8 mouse cellular contexts compared by ENCODE assay signal in genomic region chr9:119895040-119895721, GRCm38 (mm10). TPM values are rescaled to one million over a fixed set of nuclear protein-coding genes. Genes with fewer than 3 reads are reported as not detected.
DNase-seq lines count a peak whose midpoint lies in the region; ATAC-seq and TF ChIP-seq lines count a peak whose summit lies in the region.

No protein-coding gene starts in this region.

- H3K4me1 ChIP-seq in kidney, embryonic 14.5 days (ENCODE audit: control insufficient read depth, insufficient read depth, low read length): peaks cover 8% of the 10 kb centered on the region; the same call in 1 of the 2 replicates
- H3K4me1 ChIP-seq in lung, embryonic 14.5 days (ENCODE audit: insufficient read depth): no peaks in the 10 kb centered on the region
- peaks cover 20% of the 10 kb centered on the region for H3K4me1 ChIP-seq in neural tube, embryonic 15.5 days

- 1% methylated on average over 31 of the region's 71 CpGs for WGBS in kidney, embryonic 14.5 days
- under 1% methylated on average over 43 of the region's 71 CpGs for WGBS in lung, embryonic 14.5 days
- 1% methylated on average over 41 of the region's 71 CpGs for WGBS in neural tube, embryonic 15.5 days

- no peaks in the 10 kb centered on the region for H3K9me3 ChIP-seq in kidney, embryonic 14.5 days (ENCODE audit: control insufficient read depth, low read length)
- no peaks in the 10 kb centered on the region for H3K9me3 ChIP-seq in lung, embryonic 14.5 days (ENCODE audit: low read depth, low read length)
- H3K9me3 ChIP-seq in neural tube, embryonic 15.5 days (replicated peaks): no peaks in the 10 kb centered on the region

- no peaks in the 10 kb centered on the region for H3K27me3 ChIP-seq in kidney, embryonic 14.5 days (ENCODE audit: control insufficient read depth, insufficient read depth, low read length)
- H3K27me3 ChIP-seq in lung, embryonic 14.5 days (ENCODE audit: insufficient read depth, low read length): no peaks in the 10 kb centered on the region
- H3K27me3 ChIP-seq in neural tube, embryonic 15.5 days (replicated peaks): no peaks in the 10 kb centered on the region; the same call in 1 of the 2 replicates

- TF ChIP-seq CTCF in lung, embryonic 14.5 days (IDR thresholded peaks at IDR 0.05; ENCODE audit: low read depth): no peak

- peak; percentile 10 for DNase-seq in layer of hippocampus, adult 9-11 months
- DNase-seq in layer of hippocampus, postnatal 14 days (ENCODE audit: low spot score in 2 of 2): no peak
- DNase-seq in c-Kit-negative CD71-positive TER-119-positive erythroid progenitor cells, embryonic 14.5 days (ENCODE audit: low read depth, low spot score): peak; percentile 9
- peak; percentile 14 to 20 for DNase-seq in gastrocnemius, postnatal 36 days
- DNase-seq in lung, embryonic 14.5 days: peak; percentile 47
- no peak for DNase-seq in urinary bladder, postnatal 4 days (ENCODE audit: low spot score in 2 of 2)

- H3K9ac ChIP-seq in kidney, embryonic 14.5 days (ENCODE audit: low read depth, low read length): peak overlapping the region; percentile 87
- H3K9ac ChIP-seq in lung, embryonic 14.5 days: peak overlapping the region; percentile 84
- peak overlapping the region; percentile 79 for H3K9ac ChIP-seq in neural tube, embryonic 15.5 days (replicated peaks)

- H3K36me3 ChIP-seq in kidney, embryonic 14.5 days (ENCODE audit: control insufficient read depth, insufficient read depth, low read length): peaks cover 4% of the 10 kb centered on the region; the same call in 1 of the 2 replicates
- H3K36me3 ChIP-seq in lung, embryonic 14.5 days (ENCODE audit: insufficient read depth): peaks cover 2% of the 10 kb centered on the region; the same call in 1 of the 2 replicates
- peaks cover 4% of the 10 kb centered on the region; the same call in 1 of the 2 replicates for H3K36me3 ChIP-seq in neural tube, embryonic 15.5 days

- intact Hi-C loops in gastrocnemius, postnatal 36 days (cut with DNase I): no loop called here

- H3K4me3 ChIP-seq in kidney, embryonic 14.5 days (ENCODE audit: low read length): peak overlapping the region; percentile 96
- H3K4me3 ChIP-seq in lung, embryonic 14.5 days (ENCODE audit: low read depth, low read length): peak overlapping the region; percentile 91
- H3K4me3 ChIP-seq in neural tube, embryonic 15.5 days (replicated peaks): peak overlapping the region; percentile 94

- H3K27ac ChIP-seq in kidney, embryonic 14.5 days (ENCODE audit: low read depth, low read length): peak overlapping the region; percentile 70
- peak overlapping the region; percentile 81 for H3K27ac ChIP-seq in lung, embryonic 14.5 days (ENCODE audit: low read depth)
- peak overlapping the region; percentile 88 for H3K27ac ChIP-seq in neural tube, embryonic 15.5 days (replicated peaks)

- peak overlapping the region; percentile 89 for H3K4me2 ChIP-seq in kidney, embryonic 14.5 days (replicated peaks; ENCODE audit: low read depth, low read length)
- H3K4me2 ChIP-seq in lung, embryonic 14.5 days: peak overlapping the region; percentile 92
- H3K4me2 ChIP-seq in neural tube, embryonic 15.5 days: peak overlapping the region; percentile 88

- peak; percentile 75 for ATAC-seq in kidney, embryonic 14.5 days (ENCODE audit: low FRiP score, low TSS enrichment)
- ATAC-seq in lung, embryonic 14.5 days (ENCODE audit: insufficient read depth): peak; percentile 72
- ATAC-seq in neural tube, embryonic 15.5 days (ENCODE audit: low FRiP score): peak; percentile 81

RNA-seq across cellular contexts. Expression of gene Wdr48, which starts 0.5 kb away (rescaled TPM):
- 10 to 100 TPM; 63.1 to 65.8 TPM for total RNA-seq in layer of hippocampus, postnatal 14 days (2021)
- total RNA-seq in gastrocnemius, postnatal 36 days (2021): 10 to 100 TPM; 11.0 to 12.1 TPM
- polyA plus RNA-seq in kidney, embryonic 14.5 days (2014; fragmentation: Nextera tagmentation; extraction: Ambion mirVana): 41.8 and 58.4 TPM in 2 replicates
- polyA plus RNA-seq in lung, embryonic 14.5 days (2014; fragmentation: Nextera tagmentation; extraction: Ambion mirVana): 50.9 and 51.1 TPM in 2 replicates
- 52.4 and 54.6 TPM in 2 replicates for polyA plus RNA-seq in neural tube, embryonic 15.5 days (2015; fragmentation: Nextera tagmentation; extraction: Ambion mirVana)

RNA-seq across cellular contexts. Expression of gene Gorasp1, which starts 42.2 kb away (rescaled TPM):
- total RNA-seq in layer of hippocampus, postnatal 14 days (2021): 10 to 100 TPM; 33.2 to 34.1 TPM
- total RNA-seq in gastrocnemius, postnatal 36 days (2021): 10 to 100 TPM; 14.5 to 15.3 TPM
- polyA plus RNA-seq in kidney, embryonic 14.5 days (2014; fragmentation: Nextera tagmentation; extraction: Ambion mirVana): 17.8 and 22.1 TPM in 2 replicates
- 30.0 and 30.8 TPM in 2 replicates for polyA plus RNA-seq in lung, embryonic 14.5 days (2014; fragmentation: Nextera tagmentation; extraction: Ambion mirVana)
- 24.0 and 25.7 TPM in 2 replicates for polyA plus RNA-seq in neural tube, embryonic 15.5 days (2015; fragmentation: Nextera tagmentation; extraction: Ambion mirVana)

RNA-seq across cellular contexts. Expression of gene Ttc21a, which starts 42.2 kb away (rescaled TPM):
- total RNA-seq in layer of hippocampus, postnatal 14 days (2021): 1 to 10 TPM; 1.1 to 2.6 TPM
- not detected for total RNA-seq in gastrocnemius, postnatal 36 days (2021)
- polyA plus RNA-seq in kidney, embryonic 14.5 days (2014; fragmentation: Nextera tagmentation; extraction: Ambion mirVana): 0.06 and 0.19 TPM in 2 replicates
- 0.16 and 0.28 TPM in 2 replicates for polyA plus RNA-seq in lung, embryonic 14.5 days (2014; fragmentation: Nextera tagmentation; extraction: Ambion mirVana)
- polyA plus RNA-seq in neural tube, embryonic 15.5 days (2015; fragmentation: Nextera tagmentation; extraction: Ambion mirVana): 0.74 and 0.80 TPM in 2 replicates

Comparison
In these comparisons a context has a peak if more than half of its experiments do, and no peak if none do; other contexts are left out.
1. DNase-seq: peak in layer of hippocampus, adult 9-11 months (single experiment), c-Kit-negative CD71-positive TER-119-positive erythroid progenitor cells, embryonic 14.5 days (single experiment), gastrocnemius, postnatal 36 days (2 of 2) and lung, embryonic 14.5 days (single experiment); none in layer of hippocampus, postnatal 14 days (0 of 2) and urinary bladder, postnatal 4 days (0 of 2).
2. Peak in every context shown above with its lines, with median percentiles within 50 percentile points of each other: ATAC-seq, H3K27ac ChIP-seq, H3K4me2 ChIP-seq, H3K4me3 ChIP-seq and H3K9ac ChIP-seq.